Mouse (Mus musculus): ENCODE results near the gene Sik2. TPM values are rescaled to one million over a fixed set of nuclear protein-coding genes. Genes with fewer than 3 reads are reported as not detected.

Gene Sik2
- polyA plus RNA-seq, 1 experiment from 2014 or later = 18.2 TPM

- Histone ChIP-seq H3K9me3 (replicated peaks) (no peaks in the 10 kb centered on the region), H3K4me1 (replicated peaks) (peaks cover 18% of the 10 kb centered on the region), H3K9ac (no peak overlapping the region), H3K4me2 (no peak overlapping the region), H3K4me3 (no peak overlapping the region), H3K27me3 (replicated peaks) (no peaks in the 10 kb centered on the region), H3K27ac (ENCODE audit: poor library complexity, severe bottlenecking) (0 out of 2 replicates have a peak overlapping the region, but pooled peaks have one; percentile 87), H3K36me3 (peaks cover 81% of the 10 kb centered on the region)
- ATAC-seq (ENCODE audit: insufficient number of reproducible peaks, low FRiP score) = no peak
- WGBS = 69% methylated on average over 8 of the region's 8 CpGs
Observed at GRCm38 (mm10) chr9:50865803-50866202, 143.1 kb downstream of the Sik2 start.

GRCm38 (mm10) chr9:50864877-50865276 is 144.0 kb downstream of the Sik2 start:
- no peak overlapping the region for H3K9ac ChIP-seq
- no peak overlapping the region for H3K4me3 ChIP-seq
- peaks cover 81% of the 10 kb centered on the region for H3K36me3 ChIP-seq
- no peaks in the 10 kb centered on the region for H3K27me3 ChIP-seq (replicated peaks)
- H3K4me2 ChIP-seq = peak overlapping the region; percentile 49
- 41% methylated on average over 5 of the region's 5 CpGs for WGBS
- H3K4me1 ChIP-seq (replicated peaks) = peaks cover 18% of the 10 kb centered on the region
- no peaks in the 10 kb centered on the region for H3K9me3 ChIP-seq (replicated peaks)
- ATAC-seq (ENCODE audit: insufficient number of reproducible peaks, low FRiP score) = peak; percentile 57; the same call in 1 of the 2 replicates
- peak overlapping the region; percentile 87 for H3K27ac ChIP-seq (ENCODE audit: poor library complexity, severe bottlenecking)

DNA sequence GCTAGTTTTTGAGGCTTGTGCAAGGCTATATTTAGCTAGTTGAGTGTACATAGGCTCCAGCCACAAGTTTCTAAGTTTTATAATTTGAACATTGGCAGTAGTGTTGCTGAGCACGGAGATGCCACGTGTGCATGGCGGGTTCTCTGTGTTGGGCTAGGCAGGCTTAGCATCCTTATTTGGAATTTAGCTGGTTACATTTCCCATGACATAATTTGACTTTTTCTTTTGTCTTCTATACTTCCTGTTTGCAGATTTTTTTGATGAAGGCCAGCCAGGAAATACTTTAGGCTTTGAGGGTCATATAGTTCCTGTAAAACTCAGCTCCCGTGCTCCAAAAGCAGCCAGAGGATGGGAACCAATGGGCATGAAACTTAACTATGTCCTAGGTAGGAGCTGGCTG is 145.0 kb downstream of the Sik2 start:
- no peak overlapping the region for H3K4me2 ChIP-seq
- peaks cover 83% of the 10 kb centered on the region for H3K36me3 ChIP-seq
- H3K4me3 ChIP-seq = no peak overlapping the region
- peak overlapping the region; percentile 63 for H3K27ac ChIP-seq (ENCODE audit: poor library complexity, severe bottlenecking)
- no peaks in the 10 kb centered on the region for H3K27me3 ChIP-seq (replicated peaks)
- H3K9ac ChIP-seq = no peak overlapping the region
- peaks cover 18% of the 10 kb centered on the region for H3K4me1 ChIP-seq (replicated peaks)
- 88% methylated on average over 4 of the region's 4 CpGs for WGBS
- no peak for ATAC-seq (ENCODE audit: insufficient number of reproducible peaks, low FRiP score)
- H3K9me3 ChIP-seq (replicated peaks) = no peaks in the 10 kb centered on the region

DNA sequence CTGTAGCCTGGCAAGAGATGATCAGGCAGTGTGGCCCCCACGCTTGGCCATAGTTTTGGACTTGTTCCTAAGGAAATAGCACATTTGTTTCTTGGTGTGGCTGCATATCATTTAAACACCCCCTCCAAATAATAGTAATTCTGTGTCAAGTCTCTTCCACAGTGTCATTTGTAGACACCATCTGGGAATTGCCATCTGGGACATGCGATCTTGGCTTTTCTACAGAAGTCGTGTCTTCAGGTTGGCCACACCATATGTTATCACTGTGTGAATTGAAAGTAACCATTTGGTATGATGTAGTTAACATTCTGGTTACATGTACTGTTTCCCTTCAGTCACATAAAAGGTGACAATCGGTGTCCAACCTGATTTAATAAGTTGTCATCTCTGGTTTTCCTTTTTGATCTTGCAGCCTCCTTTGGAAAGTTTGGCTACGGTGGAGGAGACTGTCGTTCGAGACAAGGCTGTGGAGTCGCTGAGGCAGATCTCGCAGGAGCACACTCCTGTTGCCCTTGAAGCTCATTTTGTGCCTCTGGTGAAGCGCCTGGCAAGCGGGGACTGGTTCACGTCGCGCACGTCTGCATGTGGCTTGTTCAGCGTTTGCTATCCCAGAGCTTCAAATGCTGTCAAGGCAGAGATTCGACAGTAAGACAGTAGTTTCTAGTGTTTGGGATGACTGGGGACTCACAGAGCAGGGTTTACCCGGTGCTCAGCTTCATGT is 147.6 kb downstream of the Sik2 start:
- WGBS = 89% methylated on average over 18 of the region's 18 CpGs

DNA sequence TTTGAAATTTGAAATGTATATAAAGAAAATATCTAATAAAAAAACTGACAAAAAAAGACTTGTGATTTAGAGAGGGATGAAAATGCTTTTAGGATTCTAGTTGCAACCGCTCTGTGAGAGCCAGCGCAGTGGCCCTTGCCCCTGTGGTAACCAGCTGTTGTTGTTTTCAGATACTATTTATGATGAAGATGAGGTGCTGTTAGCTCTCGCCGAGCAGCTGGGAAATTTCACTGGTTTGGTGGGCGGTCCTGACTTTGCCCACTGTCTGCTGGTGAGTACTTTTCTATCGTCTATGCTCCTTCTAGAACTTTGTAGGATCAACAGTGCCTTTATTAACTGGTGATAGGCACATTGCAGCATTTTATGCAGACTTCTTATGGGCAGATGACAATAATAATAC is 150.2 kb downstream of the Sik2 start:
- 90% methylated on average over 6 of the region's 6 CpGs for WGBS
- H3K4me3 ChIP-seq = no peak overlapping the region

More for the DNA sequence above, 147.6 kb downstream of the Sik2 start:
- no peak overlapping the region for H3K4me3 ChIP-seq
- H3K27me3 ChIP-seq (replicated peaks) = no peaks in the 10 kb centered on the region
- no peak overlapping the region for H3K27ac ChIP-seq (ENCODE audit: poor library complexity, severe bottlenecking)
- H3K4me1 ChIP-seq (replicated peaks) = peaks cover 24% of the 10 kb centered on the region
- ATAC-seq (ENCODE audit: insufficient number of reproducible peaks, low FRiP score) = no peak
- peaks cover 59% of the 10 kb centered on the region for H3K36me3 ChIP-seq
- no peak overlapping the region for H3K4me2 ChIP-seq
- H3K9ac ChIP-seq = no peak overlapping the region
- H3K9me3 ChIP-seq (replicated peaks) = no peaks in the 10 kb centered on the region

DNA sequence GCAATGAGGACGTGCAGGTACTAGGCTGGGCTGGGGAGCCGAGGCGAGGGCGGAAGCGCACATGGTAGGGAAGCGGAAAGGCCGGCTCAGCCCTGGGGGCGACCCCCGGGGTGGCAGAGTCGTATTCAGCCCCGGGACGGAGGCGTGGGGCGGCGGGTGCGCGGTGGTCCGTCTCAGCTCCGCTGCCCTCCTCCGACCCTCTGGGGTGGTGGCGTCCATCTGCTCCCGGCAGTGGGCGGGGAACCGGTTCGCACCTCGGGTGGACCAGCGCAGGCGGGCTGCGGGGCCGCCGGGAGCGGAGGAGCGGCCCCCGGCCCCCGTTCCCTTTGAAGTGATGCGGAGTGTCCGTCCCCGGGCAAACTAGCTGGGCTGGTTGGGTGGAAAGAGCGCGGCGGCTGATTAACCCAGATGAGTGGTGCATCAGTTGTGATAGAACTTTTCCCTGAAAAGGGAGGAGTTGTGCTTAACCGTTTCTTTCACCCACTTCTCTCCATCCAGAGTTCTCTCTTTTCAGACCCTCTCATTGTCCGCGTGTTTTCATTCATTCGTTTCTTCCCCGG is 151.7 kb downstream of the Sik2 start:
- Histone ChIP-seq H3K4me1 (replicated peaks) (peaks cover 28% of the 10 kb centered on the region), H3K27me3 (replicated peaks) (no peaks in the 10 kb centered on the region), H3K27ac (ENCODE audit: poor library complexity, severe bottlenecking) (peak overlapping the region; percentile 61), H3K4me3 (peak overlapping the region; percentile 72), H3K9me3 (replicated peaks) (no peaks in the 10 kb centered on the region), H3K4me2 (peak overlapping the region; percentile 84), H3K36me3 (peaks cover 34% of the 10 kb centered on the region), H3K9ac (peak overlapping the region; percentile 86)
- 1% methylated on average over 40 of the region's 46 CpGs for WGBS
- ATAC-seq (ENCODE audit: insufficient number of reproducible peaks, low FRiP score) = peak; percentile 72

More for the DNA sequence above, 150.2 kb downstream of the Sik2 start:
- Histone ChIP-seq H3K9me3 (replicated peaks) (no peaks in the 10 kb centered on the region), H3K9ac (no peak overlapping the region), H3K4me1 (replicated peaks) (peaks cover 21% of the 10 kb centered on the region), H3K36me3 (peaks cover 48% of the 10 kb centered on the region), H3K4me2 (no peak overlapping the region), H3K27ac (ENCODE audit: poor library complexity, severe bottlenecking) (no peak overlapping the region), H3K27me3 (replicated peaks) (no peaks in the 10 kb centered on the region)
- no peak for ATAC-seq (ENCODE audit: insufficient number of reproducible peaks, low FRiP score)

- WGBS = 2% methylated on average over 45 of the region's 45 CpGs
- Histone ChIP-seq H3K27me3 (replicated peaks) (no peaks in the 10 kb centered on the region), H3K36me3 (peaks cover 27% of the 10 kb centered on the region), H3K4me2 (peak overlapping the region; percentile 84), H3K9ac (peak overlapping the region; percentile 86), H3K27ac (ENCODE audit: poor library complexity, severe bottlenecking) (peak overlapping the region; percentile 61), H3K9me3 (replicated peaks) (no peaks in the 10 kb centered on the region), H3K4me1 (replicated peaks) (peaks cover 28% of the 10 kb centered on the region), H3K4me3 (peak overlapping the region; percentile 72)
- peak; percentile 92 for ATAC-seq (ENCODE audit: insufficient number of reproducible peaks, low FRiP score)
Observed at GRCm38 (mm10) chr9:50856341-50857081, 152.4 kb downstream of the Sik2 start.

GRCm38 (mm10) chr9:50855780-50856179 is 153.1 kb downstream of the Sik2 start:
- ATAC-seq (ENCODE audit: insufficient number of reproducible peaks, low FRiP score) = no peak

DNA sequence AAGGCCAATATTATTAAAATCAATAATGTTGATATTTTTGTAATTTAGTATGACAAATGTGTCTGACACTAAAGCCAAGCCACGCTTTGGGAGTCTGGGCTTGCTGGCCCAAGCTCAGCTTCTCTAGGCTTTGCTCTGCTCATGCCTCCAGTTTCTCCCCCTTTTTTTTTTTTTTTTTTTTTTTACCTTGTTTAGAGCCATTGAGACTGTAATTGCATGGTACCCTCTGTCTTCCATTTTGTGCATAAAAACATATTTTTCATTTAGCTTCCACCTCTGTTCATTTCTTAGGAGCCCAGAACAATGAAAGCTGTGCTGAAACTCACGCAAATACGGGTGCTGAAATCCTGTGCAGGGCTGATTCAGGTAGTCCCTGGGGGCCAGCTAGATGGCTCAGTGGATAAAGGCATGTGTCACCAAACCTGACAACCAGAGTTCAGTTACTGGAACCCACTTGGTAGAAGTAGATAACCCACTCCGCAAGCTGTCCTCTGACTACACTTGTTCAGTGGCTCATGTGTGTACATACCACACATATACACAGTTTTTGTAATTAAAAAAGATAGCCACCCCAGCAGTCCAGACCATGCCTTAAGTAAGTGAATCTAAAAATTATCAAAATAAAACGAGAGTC is 153.6 kb downstream of the Sik2 start:
- Histone ChIP-seq H3K36me3 (peaks cover 15% of the 10 kb centered on the region), H3K27me3 (replicated peaks) (no peaks in the 10 kb centered on the region)

More at GRCm38 (mm10) chr9:50855780-50856179, 153.1 kb downstream of the Sik2 start:
- 61% methylated on average over 5 of the region's 5 CpGs for WGBS
- Histone ChIP-seq H3K9ac (no peak overlapping the region; the same call in 1 of the 2 replicates), H3K4me1 (replicated peaks) (peaks cover 33% of the 10 kb centered on the region), H3K4me3 (peak overlapping the region; percentile 72; the same call in 1 of the 2 replicates), H3K27ac (ENCODE audit: poor library complexity, severe bottlenecking) (peak overlapping the region; percentile 61), H3K9me3 (replicated peaks) (no peaks in the 10 kb centered on the region), H3K4me2 (peak overlapping the region; percentile 84), H3K36me3 (peaks cover 20% of the 10 kb centered on the region), H3K27me3 (replicated peaks) (no peaks in the 10 kb centered on the region)

DNA sequence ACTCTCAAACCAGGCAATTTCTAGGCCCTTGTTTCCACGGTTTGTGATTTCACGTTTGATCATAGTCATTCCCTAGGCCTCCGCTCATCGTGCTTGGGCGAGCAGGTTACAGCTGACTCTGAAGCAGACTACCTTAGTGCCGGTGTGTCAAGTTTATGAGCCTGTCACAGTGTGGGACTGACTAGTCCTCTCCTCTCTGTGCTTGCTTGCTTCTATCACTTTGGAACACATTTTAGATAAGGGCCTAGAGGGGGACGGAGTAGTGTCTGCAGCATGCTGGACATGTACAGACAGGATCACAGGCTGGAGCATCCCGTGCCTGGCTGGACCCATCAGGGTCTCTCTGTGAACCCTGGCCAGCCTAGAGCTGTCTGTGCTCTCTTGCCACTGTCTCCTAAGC is 154.5 kb downstream of the Sik2 start:
- Histone ChIP-seq H3K9ac (no peak overlapping the region), H3K36me3 (peaks cover 6% of the 10 kb centered on the region), H3K4me2 (no peak overlapping the region), H3K27me3 (replicated peaks) (no peaks in the 10 kb centered on the region), H3K4me1 (replicated peaks) (peaks cover 47% of the 10 kb centered on the region), H3K27ac (ENCODE audit: poor library complexity, severe bottlenecking) (no peak overlapping the region), H3K9me3 (replicated peaks) (no peaks in the 10 kb centered on the region), H3K4me3 (no peak overlapping the region)
- 64% methylated on average over 8 of the region's 8 CpGs for WGBS
- ATAC-seq (ENCODE audit: insufficient number of reproducible peaks, low FRiP score) = 0 out of 2 replicates have a peak, but pooled peaks have one; percentile 35

More for the DNA sequence above, 153.6 kb downstream of the Sik2 start:
- H3K9me3 ChIP-seq (replicated peaks) = no peaks in the 10 kb centered on the region
- peaks cover 39% of the 10 kb centered on the region for H3K4me1 ChIP-seq (replicated peaks)
- H3K9ac ChIP-seq = no peak overlapping the region
- no peak overlapping the region for H3K27ac ChIP-seq (ENCODE audit: poor library complexity, severe bottlenecking)
- no peak overlapping the region for H3K4me3 ChIP-seq
- 81% methylated on average over 5 of the region's 5 CpGs for WGBS
- ATAC-seq (ENCODE audit: insufficient number of reproducible peaks, low FRiP score) = no peak
- no peak overlapping the region for H3K4me2 ChIP-seq
